Mouse (Mus musculus): ENCODE results near the gene Bcat2.

DNA sequence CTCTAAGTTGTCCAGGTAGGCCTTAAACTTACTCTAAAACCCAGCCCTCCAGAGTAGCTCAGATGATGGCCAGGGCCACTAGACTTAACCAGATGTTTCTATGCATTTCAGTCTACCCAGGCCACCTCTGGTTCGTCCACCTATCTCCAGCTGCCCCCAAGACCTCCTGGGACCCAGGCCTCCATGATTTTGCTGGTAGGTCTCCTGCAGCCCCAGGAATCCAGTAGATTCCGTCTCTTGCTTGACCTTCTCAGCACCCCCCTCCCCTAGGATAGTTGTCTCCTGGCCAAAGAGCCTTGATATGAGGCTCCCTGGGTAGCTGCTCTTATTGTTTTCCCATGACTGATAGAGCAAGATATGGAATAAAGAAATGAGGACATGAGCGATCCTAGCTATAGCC lies 30.9 kb upstream of the Bcat2 start:
- no peak for TF ChIP-seq CTCF (IDR thresholded peaks at IDR 0.05; ENCODE audit: low read depth, low read length)
- no peak for TF ChIP-seq POLR2A (IDR thresholded peaks at IDR 0.05; ENCODE audit: borderline replicate concordance, low read depth, low read length)

Measured in bone marrow macrophage, adult 2 months (primary cell).